ENCODE assay signal across 27 mouse cellular contexts in the genomic region with DNA sequence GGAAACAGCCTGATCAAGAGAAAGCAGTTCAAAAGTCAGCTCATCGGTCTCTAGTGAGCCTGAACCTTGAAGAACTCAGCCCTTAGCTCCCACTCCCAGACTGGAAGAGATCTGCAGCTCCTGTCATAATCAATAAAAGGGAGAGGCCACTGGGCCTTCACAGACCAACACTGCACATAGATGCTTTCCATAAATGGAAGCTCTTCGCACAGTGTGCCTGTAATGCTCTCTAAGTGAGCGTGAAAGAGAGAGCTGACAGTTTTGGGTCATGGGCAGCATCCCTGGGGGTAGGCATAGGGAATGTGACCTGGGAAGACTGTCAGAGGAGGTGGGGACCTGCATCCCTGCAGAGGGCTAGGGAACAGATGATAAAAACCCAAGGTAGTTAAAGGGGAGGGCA.
"Had no signal": no experiment of that assay in that cellular context is flagged by ENCODE, and none has a peak within 500 bp of the region (broad histone marks: within the 10 kb centered on the region; RNA-seq: fewer than 3 reads in every experiment).

No protein-coding gene starts in this region.

- ATAC-seq: hindbrain, embryonic 16.5 days; inflammation-experienced regulatory T-cells, adult 6 months; intestine, embryonic 15.5 days; intestine, postnatal 0 days had no signal

- H3K4me2 ChIP-seq: heart, embryonic 12.5 days; hindbrain, embryonic 12.5 days; hindbrain, embryonic 14.5 days; intestine, embryonic 15.5 days; limb, embryonic 12.5 days; liver, embryonic 11.5 days; liver, embryonic 13.5 days had no signal

- H3K9me3 ChIP-seq: heart, embryonic 10.5 days; heart, embryonic 12.5 days; hindbrain, embryonic 10.5 days; hindbrain, embryonic 12.5 days; intestine, embryonic 15.5 days; limb, embryonic 10.5 days; limb, embryonic 12.5 days; liver, embryonic 13.5 days had no signal

- DNase-seq: gastrocnemius, adult 2 months; gastrocnemius, postnatal 10 days; gastrocnemius, postnatal 25 days; heart, adult 2 months; heart, postnatal 10 days; heart, postnatal 4 days; kidney, adult 18-20 months; kidney, adult 8-10 months; kidney, postnatal 10 days; kidney, postnatal 25 days; kidney, postnatal 4 days; liver; liver, embryonic 13.5 days had no signal

- H3K36me3 ChIP-seq: heart, embryonic 10.5 days; heart, embryonic 12.5 days; hindbrain, embryonic 10.5 days; hindbrain, embryonic 12.5 days; intestine, embryonic 15.5 days; limb, embryonic 10.5 days; limb, embryonic 12.5 days; liver, embryonic 13.5 days had no signal

- H3K27me3 ChIP-seq: heart, embryonic 12.5 days; hindbrain, embryonic 12.5 days; intestine, embryonic 15.5 days; limb, embryonic 12.5 days; liver, embryonic 13.5 days had no signal

- H3K4me1 ChIP-seq: hindbrain, embryonic 10.5 days; hindbrain, embryonic 12.5 days; intestine, embryonic 15.5 days; limb, embryonic 10.5 days; limb, embryonic 12.5 days; liver, embryonic 13.5 days had no signal

- H3K27ac ChIP-seq: gastrocnemius, adult 2 months; heart, adult 2 months; heart, embryonic 10.5 days; hindbrain, embryonic 10.5 days; hindbrain, embryonic 12.5 days; hindbrain, embryonic 14.5 days; intestine, embryonic 15.5 days; layer of hippocampus, adult 2 months; left cerebral cortex, adult 2 months; limb, embryonic 10.5 days; limb, embryonic 12.5 days; liver, embryonic 13.5 days had no signal

- H3K9ac ChIP-seq: heart, embryonic 12.5 days; hindbrain, embryonic 12.5 days; hindbrain, embryonic 14.5 days; intestine, embryonic 15.5 days; limb, embryonic 12.5 days; liver, embryonic 13.5 days had no signal

- H3K4me3 ChIP-seq: gastrocnemius, adult 2 months; heart, adult 2 months; heart, embryonic 10.5 days; heart, embryonic 12.5 days; hindbrain, embryonic 10.5 days; hindbrain, embryonic 12.5 days; intestine, embryonic 15.5 days; layer of hippocampus, adult 2 months; left cerebral cortex, adult 2 months; limb, embryonic 10.5 days; limb, embryonic 12.5 days; liver, embryonic 13.5 days had no signal
